Mouse (Mus musculus) ES-Bruce4 (cell line): Measurements from ENCODE around the gene Lamp1.

Experiments
- CTCF ChIP-seq: IDR thresholded peaks from one replicate; pipeline ENCODE4 v1.8.1; 2011; ENCODE audit warnings: low read depth, low read length
- EP300 ChIP-seq: IDR thresholded peaks from 2 replicates; pipeline ENCODE4 v1.6.1; 2011; ENCODE audit warnings: low read depth, low read length; ENCODE audit not compliant: insufficient read depth
- POLR2A ChIP-seq: IDR thresholded peaks from one replicate; pipeline ENCODE4 v1.8.1; 2011; ENCODE audit warnings: low read length; ENCODE audit not compliant: insufficient read depth

DNA sequence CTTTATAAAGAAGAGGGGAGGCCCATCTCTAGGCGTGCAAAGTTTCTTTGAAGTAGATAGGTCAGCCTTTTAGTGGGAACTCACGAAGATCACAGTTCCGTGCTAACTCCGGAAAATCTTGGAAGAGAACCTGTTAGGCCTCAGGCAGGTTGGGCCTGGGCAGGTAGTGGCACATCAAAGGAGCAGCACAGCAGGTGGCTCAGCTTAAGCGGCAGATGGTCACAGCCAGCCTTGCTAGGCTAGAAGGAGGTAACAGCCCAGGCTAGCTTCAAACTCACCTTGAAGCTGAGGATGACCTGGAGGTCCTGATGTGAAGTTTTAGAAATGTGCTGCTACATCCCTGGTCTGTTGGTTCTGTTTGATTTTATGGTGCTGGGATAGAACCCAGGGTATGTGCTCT, 9.1 kb upstream of the Lamp1 start:
- TF ChIP-seq POLR2A, result no peak
- no peak for TF ChIP-seq EP300
- TF ChIP-seq CTCF, result no peak
